Mouse (Mus musculus) cerebellum, postnatal 36 days (tissue): ENCODE results near the gene L3mbtl1.
A peak's percentile ranks its signal among the peaks of the same experiment; 100 is the strongest.

ENCODE experiments used
- DNase-seq, 2 experiments: peaks; one replicate each; pipeline ENCODE4 v3.0.0; 2021 to 2022; ENCODE audit warnings: mixed read lengths in 2 of 2

The L3mbtl1 gene

GRCm38 (mm10) chr2:162946964-162947363 is 3.7 kb downstream of the L3mbtl1 start:
- no peak for DNase-seq

GRCm38 (mm10) chr2:162947736-162948135 is 4.5 kb downstream of the L3mbtl1 start:
- peak; percentile 27 to 47 for DNase-seq

GRCm38 (mm10) chr2:162948221-162948620 is 4.9 kb downstream of the L3mbtl1 start:
- DNase-seq = no peak

GRCm38 (mm10) chr2:162950776-162951175 is 7.5 kb downstream of the L3mbtl1 start:
- no peak for DNase-seq

GRCm38 (mm10) chr2:162956843-162957242 is 13.6 kb downstream of the L3mbtl1 start:
- DNase-seq = no peak

- DNase-seq = no peak
Observed at GRCm38 (mm10) chr2:162961321-162961720, 18.0 kb downstream of the L3mbtl1 start.

- DNase-seq = no peak
Observed at GRCm38 (mm10) chr2:162966734-162967133, 23.5 kb downstream of the L3mbtl1 start.

- peak; percentile 30 to 33 for DNase-seq
Observed at GRCm38 (mm10) chr2:162968357-162968756, 25.1 kb downstream of the L3mbtl1 start.

- DNase-seq = no peak
Observed at GRCm38 (mm10) chr2:162969101-162969500, 25.8 kb downstream of the L3mbtl1 start.

GRCm38 (mm10) chr2:162970896-162971295 is 27.6 kb downstream of the L3mbtl1 start:
- DNase-seq = no peak

- no peak for DNase-seq
Observed at GRCm38 (mm10) chr2:162972752-162973151, 29.5 kb downstream of the L3mbtl1 start.

- DNase-seq = no peak
Observed at GRCm38 (mm10) chr2:162973206-162973605, 29.9 kb downstream of the L3mbtl1 start.

GRCm38 (mm10) chr2:162973637-162974036 is 30.4 kb downstream of the L3mbtl1 start:
- DNase-seq = no peak

- no peak for DNase-seq
Observed at GRCm38 (mm10) chr2:162975157-162975775, 32.0 kb downstream of the L3mbtl1 start.

- no peak for DNase-seq
Observed at GRCm38 (mm10) chr2:162976001-162976400, 32.7 kb downstream of the L3mbtl1 start.

GRCm38 (mm10) chr2:162984381-162984780 is 41.1 kb downstream of the L3mbtl1 start:
- no peak for DNase-seq

GRCm38 (mm10) chr2:162985923-162986322 is 42.7 kb downstream of the L3mbtl1 start:
- no peak for DNase-seq

GRCm38 (mm10) chr2:162986764-162987163 is 43.5 kb downstream of the L3mbtl1 start:
- no peak for DNase-seq

GRCm38 (mm10) chr2:162987218-162987617 is 43.9 kb downstream of the L3mbtl1 start, which contains the start of gene Sgk2:
TSS of gene Sgk2 (plus strand) at chr2:162987330.
- no peak for DNase-seq

- no peak for DNase-seq
Observed at GRCm38 (mm10) chr2:162988235-162988634, 45.0 kb downstream of the L3mbtl1 start.

- no peak for DNase-seq
Observed at GRCm38 (mm10) chr2:162991394-162992083, 48.3 kb downstream of the L3mbtl1 start.

GRCm38 (mm10) chr2:162992084-162992437 is 48.8 kb downstream of the L3mbtl1 start:
- no peak for DNase-seq

GRCm38 (mm10) chr2:162993881-162994616 is 50.8 kb downstream of the L3mbtl1 start:
- no peak for DNase-seq
